ENCODE assay signal across 16 mouse cellular contexts in genomic region chr11:82487359-82488086, GRCm38 (mm10).
DNase-seq lines count a peak whose midpoint lies in the region; ATAC-seq and TF ChIP-seq lines count a peak whose summit lies in the region.
"Had no signal": no experiment of that assay in that cellular context is flagged by ENCODE, and none has a peak within 500 bp of the region (broad histone marks: within the 10 kb centered on the region; RNA-seq: fewer than 3 reads in every experiment).

No protein-coding gene starts in this region.

- no peak overlapping the region for H3K4me3 ChIP-seq in hindbrain, embryonic 16.5 days (ENCODE audit: low read length)
- H3K4me3 ChIP-seq in neural tube, embryonic 11.5 days (ENCODE audit: low read depth, low read length): no peak overlapping the region
- H3K4me3 ChIP-seq in cerebellum, adult 2 months (replicated peaks; ENCODE audit: insufficient read depth, low read depth, low read length): no peak overlapping the region
- H3K4me3 ChIP-seq: kidney, embryonic 15.5 days; left cerebral cortex, adult 2 months had no signal

- H3K27ac ChIP-seq in hindbrain, embryonic 16.5 days (ENCODE audit: low read depth, low read length): no peak overlapping the region
- H3K27ac ChIP-seq in neural tube, embryonic 11.5 days (ENCODE audit: low read depth, low read length): peak overlapping the region; percentile 72
- no peak overlapping the region for H3K27ac ChIP-seq in cerebellum, adult 2 months (ENCODE audit: insufficient read depth, low read length)
- H3K27ac ChIP-seq: kidney, embryonic 15.5 days; left cerebral cortex, adult 2 months had no signal

- no peaks in the 10 kb centered on the region for H3K27me3 ChIP-seq in hindbrain, embryonic 16.5 days (replicated peaks; ENCODE audit: control insufficient read depth, insufficient read depth, low read length)
- no peaks in the 10 kb centered on the region for H3K27me3 ChIP-seq in neural tube, embryonic 11.5 days (ENCODE audit: control insufficient read depth, insufficient read depth, low read length)
- H3K27me3 ChIP-seq in cerebellum, adult 2 months (ENCODE audit: control insufficient read depth, insufficient read depth, low read length): no peaks in the 10 kb centered on the region; the same call in 1 of the 2 replicates
- H3K27me3 ChIP-seq: kidney, embryonic 15.5 days had no signal

- no peak for TF ChIP-seq POLR2A in cerebellum, adult 2 months (IDR thresholded peaks at IDR 0.05; ENCODE audit: borderline replicate concordance, insufficient read depth, low read length)

- no peaks in the 10 kb centered on the region for H3K36me3 ChIP-seq in hindbrain, embryonic 16.5 days (ENCODE audit: control insufficient read depth, insufficient read depth, low read length)
- no peaks in the 10 kb centered on the region for H3K36me3 ChIP-seq in neural tube, embryonic 11.5 days (ENCODE audit: control insufficient read depth, insufficient read depth, low read length)
- H3K36me3 ChIP-seq: kidney, embryonic 15.5 days had no signal

- H3K4me1 ChIP-seq in hindbrain, embryonic 16.5 days (ENCODE audit: control insufficient read depth, insufficient read depth, low read depth, low read length): peaks cover 12% of the 10 kb centered on the region
- H3K4me1 ChIP-seq in neural tube, embryonic 11.5 days (ENCODE audit: control insufficient read depth, insufficient read depth, low read length): peaks cover 11% of the 10 kb centered on the region; the same call in 1 of the 2 replicates
- no peaks in the 10 kb centered on the region for H3K4me1 ChIP-seq in cerebellum, adult 2 months (ENCODE audit: control insufficient read depth, insufficient read depth, low read length)
- H3K4me1 ChIP-seq: kidney, embryonic 15.5 days had no signal

- peak; percentile 54 for ATAC-seq in hindbrain, embryonic 16.5 days
- ATAC-seq in neural tube, embryonic 11.5 days (ENCODE audit: insufficient read depth, low FRiP score, low TSS enrichment): peak; percentile 86
- ATAC-seq: liver, postnatal 0 days; Patski had no signal

- no peak for TF ChIP-seq CTCF in cerebellum, adult 2 months (IDR thresholded peaks at IDR 0.05; ENCODE audit: borderline replicate concordance, insufficient read depth, low read depth, low read length)

- no peak overlapping the region for H3K9ac ChIP-seq in hindbrain, embryonic 16.5 days (ENCODE audit: low read depth, low read length)
- H3K9ac ChIP-seq in neural tube, embryonic 11.5 days (ENCODE audit: low read length): no peak overlapping the region
- H3K9ac ChIP-seq: kidney, embryonic 15.5 days; liver, postnatal 0 days had no signal

- no peaks in the 10 kb centered on the region for H3K9me3 ChIP-seq in hindbrain, embryonic 16.5 days (ENCODE audit: control insufficient read depth, low read length)
- H3K9me3 ChIP-seq in neural tube, embryonic 11.5 days (ENCODE audit: control insufficient read depth, low read length): no peaks in the 10 kb centered on the region
- H3K9me3 ChIP-seq: kidney, embryonic 15.5 days had no signal

- DNase-seq in left cerebral cortex, postnatal 4 days: peak; percentile 17
- no peak for DNase-seq in left cerebral cortex, postnatal 14 days (ENCODE audit: low spot score in 2 of 2)
- peak; percentile 79 for DNase-seq in embryo, embryonic 11 days
- DNase-seq in neural tube, embryonic 11.5 days (ENCODE audit: low spot score): peak; percentile 66
- DNase-seq in cerebellum, postnatal 14 days: no peak
- no peak for DNase-seq in cerebellum, adult 2 months
- no peak for DNase-seq in lung, postnatal 25 days (ENCODE audit: low spot score)
- DNase-seq: adrenal gland, postnatal 36 days; cerebellum, adult 8-10 months; heart, postnatal 14 days; liver, postnatal 0 days; thymus, postnatal 25 days had no signal

- no peak overlapping the region for H3K4me2 ChIP-seq in hindbrain, embryonic 16.5 days (ENCODE audit: low read length)
- no peak overlapping the region for H3K4me2 ChIP-seq in neural tube, embryonic 11.5 days (ENCODE audit: low read depth)
- H3K4me2 ChIP-seq: kidney, embryonic 15.5 days had no signal

- WGBS in hindbrain, embryonic 16.5 days: 15% methylated on average over 8 of the region's 8 CpGs
- WGBS in neural tube, embryonic 11.5 days: 14% methylated on average over 8 of the region's 8 CpGs
- WGBS in cerebellum, adult 2 months: 34% methylated on average over 8 of the region's 8 CpGs

- intact Hi-C loops in left cerebral cortex, postnatal 4 days (cut with DNase I): no loop called here
- intact Hi-C loops in left cerebral cortex, postnatal 14 days (cut with DNase I): no loop called here

Comparison
In these comparisons a context has a peak if more than half of its experiments do, and no peak if none do; other contexts are left out.
1. DNase-seq: peak in left cerebral cortex, postnatal 4 days (single experiment), embryo, embryonic 11 days (single experiment) and neural tube, embryonic 11.5 days (single experiment); none in left cerebral cortex, postnatal 14 days (0 of 2), cerebellum, postnatal 14 days (0 of 2), cerebellum, adult 2 months (0 of 2) and lung, postnatal 25 days (single experiment).